Mouse (Mus musculus): ENCODE measurements at regions not wholly inside any gene's neighbourhood (a gene's known extent, or its start where the extent isn't known, plus 50 kb on each side); places are given as distances from the start of the nearest gene placed in this dataset.

- peak overlapping the region; percentile 52 for H3K27ac ChIP-seq (ENCODE audit: low read depth)
- WGBS = 34% methylated on average over 12 of the region's 12 CpGs
Observed at GRCm38 (mm10) chr4:83166867-83167814, 115.0 kb upstream of the Frem1 start.

GRCm38 (mm10) chr4:83146740-83147139 lies 94.6 kb upstream of the Frem1 start:
- DNase-seq = no peak
- Histone ChIP-seq H3K36me3 (ENCODE audit: insufficient read depth) (no peaks in the 10 kb centered on the region), H3K27ac (ENCODE audit: low read depth) (peak overlapping the region; percentile 83; the same call in 1 of the 2 replicates), H3K9ac (no peak overlapping the region), H3K4me2 (no peak overlapping the region), H3K27me3 (ENCODE audit: insufficient read depth, low read length) (no peaks in the 10 kb centered on the region), H3K4me3 (ENCODE audit: low read depth, low read length) (no peak overlapping the region), H3K4me1 (ENCODE audit: insufficient read depth) (peaks cover 5% of the 10 kb centered on the region; the same call in 1 of the 2 replicates), H3K9me3 (ENCODE audit: low read depth, low read length) (no peaks in the 10 kb centered on the region)
- WGBS = 83% methylated on average over 3 of the region's 3 CpGs
- ATAC-seq (ENCODE audit: insufficient read depth) = no peak
- TF ChIP-seq CTCF (IDR thresholded peaks at IDR 0.05; ENCODE audit: low read depth) = no peak

More at GRCm38 (mm10) chr4:83166867-83167814, 115.0 kb upstream of the Frem1 start:
- Histone ChIP-seq H3K4me1 (ENCODE audit: insufficient read depth) (no peaks in the 10 kb centered on the region), H3K9me3 (ENCODE audit: low read depth, low read length) (no peaks in the 10 kb centered on the region), H3K27me3 (ENCODE audit: insufficient read depth, low read length) (no peaks in the 10 kb centered on the region), H3K9ac (no peak overlapping the region), H3K4me2 (no peak overlapping the region), H3K4me3 (ENCODE audit: low read depth, low read length) (no peak overlapping the region), H3K36me3 (ENCODE audit: insufficient read depth) (no peaks in the 10 kb centered on the region)
- ATAC-seq (ENCODE audit: insufficient read depth) (peak; percentile 89), DNase-seq (peak; percentile 90)
- no peak for TF ChIP-seq CTCF (IDR thresholded peaks at IDR 0.05; ENCODE audit: low read depth)

GRCm38 (mm10) chr4:83145738-83146217 lies 93.6 kb upstream of the Frem1 start:
- Histone ChIP-seq H3K27ac (ENCODE audit: low read depth) (peak overlapping the region; percentile 83), H3K36me3 (ENCODE audit: insufficient read depth) (no peaks in the 10 kb centered on the region), H3K4me2 (no peak overlapping the region; the same call in 1 of the 2 replicates), H3K4me1 (ENCODE audit: insufficient read depth) (peaks cover 5% of the 10 kb centered on the region; the same call in 1 of the 2 replicates), H3K27me3 (ENCODE audit: insufficient read depth, low read length) (no peaks in the 10 kb centered on the region), H3K4me3 (ENCODE audit: low read depth, low read length) (no peak overlapping the region), H3K9me3 (ENCODE audit: low read depth, low read length) (no peaks in the 10 kb centered on the region), H3K9ac (no peak overlapping the region)
- 4% methylated on average over 8 of the region's 8 CpGs for WGBS
- no peak for TF ChIP-seq CTCF (IDR thresholded peaks at IDR 0.05; ENCODE audit: low read depth)
- ATAC-seq (ENCODE audit: insufficient read depth) (peak; percentile 93), DNase-seq (peak; percentile 91)

- Histone ChIP-seq H3K4me3 (ENCODE audit: low read depth, low read length) (no peak overlapping the region), H3K27me3 (ENCODE audit: insufficient read depth, low read length) (no peaks in the 10 kb centered on the region), H3K36me3 (ENCODE audit: insufficient read depth) (no peaks in the 10 kb centered on the region), H3K9me3 (ENCODE audit: low read depth, low read length) (no peaks in the 10 kb centered on the region), H3K9ac (no peak overlapping the region), H3K4me1 (ENCODE audit: insufficient read depth) (peaks cover 5% of the 10 kb centered on the region; the same call in 1 of the 2 replicates), H3K4me2 (no peak overlapping the region), H3K27ac (ENCODE audit: low read depth) (peak overlapping the region; percentile 75)
- DNase-seq (peak; percentile 78), ATAC-seq (ENCODE audit: insufficient read depth) (no peak; the same call in 1 of the 2 replicates)
- peak; percentile 25 for TF ChIP-seq CTCF (IDR thresholded peaks at IDR 0.05; ENCODE audit: low read depth)
- WGBS = 29% methylated on average over 11 of the region's 11 CpGs
Observed at GRCm38 (mm10) chr4:83144781-83145517, 92.8 kb upstream of the Frem1 start.

GRCm38 (mm10) chr4:83141736-83142135 lies 89.6 kb upstream of the Frem1 start:
- DNase-seq (no peak), ATAC-seq (ENCODE audit: insufficient read depth) (no peak)
- no peaks in the 10 kb centered on the region for H3K36me3 ChIP-seq (ENCODE audit: insufficient read depth)
- H3K27me3 ChIP-seq (ENCODE audit: insufficient read depth, low read length) = no peaks in the 10 kb centered on the region
- H3K9ac ChIP-seq = no peak overlapping the region
- no peak for TF ChIP-seq CTCF (IDR thresholded peaks at IDR 0.05; ENCODE audit: low read depth)
- 45% methylated on average over 5 of the region's 5 CpGs for WGBS
- no peak overlapping the region for H3K4me2 ChIP-seq
- H3K9me3 ChIP-seq (ENCODE audit: low read depth, low read length) = no peaks in the 10 kb centered on the region
- no peak overlapping the region for H3K4me3 ChIP-seq (ENCODE audit: low read depth, low read length)
- H3K4me1 ChIP-seq (ENCODE audit: insufficient read depth) = peaks cover 5% of the 10 kb centered on the region; the same call in 1 of the 2 replicates
- no peak overlapping the region for H3K27ac ChIP-seq (ENCODE audit: low read depth)

GRCm38 (mm10) chr4:83122668-83123005 lies 70.5 kb upstream of the Frem1 start:
- H3K4me3 ChIP-seq (ENCODE audit: low read depth, low read length) = no peak overlapping the region
- ATAC-seq (ENCODE audit: insufficient read depth) (no peak; the same call in 1 of the 2 replicates), DNase-seq (peak; percentile 52)
- WGBS = 67% methylated on average over 8 of the region's 8 CpGs
- H3K4me1 ChIP-seq (ENCODE audit: insufficient read depth) = no peaks in the 10 kb centered on the region; the same call in 1 of the 2 replicates
- H3K9ac ChIP-seq = no peak overlapping the region
- H3K27me3 ChIP-seq (ENCODE audit: insufficient read depth, low read length) = no peaks in the 10 kb centered on the region
- H3K9me3 ChIP-seq (ENCODE audit: low read depth, low read length) = no peaks in the 10 kb centered on the region
- no peak overlapping the region for H3K4me2 ChIP-seq
- no peak overlapping the region for H3K27ac ChIP-seq (ENCODE audit: low read depth)
- no peaks in the 10 kb centered on the region for H3K36me3 ChIP-seq (ENCODE audit: insufficient read depth)
- no peak for TF ChIP-seq CTCF (IDR thresholded peaks at IDR 0.05; ENCODE audit: low read depth)

Data from lung, embryonic 14.5 days (tissue).